Mouse (Mus musculus) gonadal fat pad, adult 2 months (tissue): Measurements from ENCODE around the gene Traip. TPM values are rescaled to one million over a fixed set of nuclear protein-coding genes. Genes with fewer than 3 reads are reported as not detected.

Experiments
- DNase-seq: peaks from one replicate; pipeline ENCODE4 v3.0.0-alpha.2; 2012; ENCODE audit warnings: low read depth
- polyA plus RNA-seq: library from polyadenylated mRNA; depleted of rRNA; stranded (reverse); fragments of >200 nt; gene quantifications from 2 replicates; pipeline ENCODE4 v1.2.3, GENCODE M21; 2012

Traip gene
- polyA plus RNA-seq, 1 experiment = 0.81 TPM

DNA sequence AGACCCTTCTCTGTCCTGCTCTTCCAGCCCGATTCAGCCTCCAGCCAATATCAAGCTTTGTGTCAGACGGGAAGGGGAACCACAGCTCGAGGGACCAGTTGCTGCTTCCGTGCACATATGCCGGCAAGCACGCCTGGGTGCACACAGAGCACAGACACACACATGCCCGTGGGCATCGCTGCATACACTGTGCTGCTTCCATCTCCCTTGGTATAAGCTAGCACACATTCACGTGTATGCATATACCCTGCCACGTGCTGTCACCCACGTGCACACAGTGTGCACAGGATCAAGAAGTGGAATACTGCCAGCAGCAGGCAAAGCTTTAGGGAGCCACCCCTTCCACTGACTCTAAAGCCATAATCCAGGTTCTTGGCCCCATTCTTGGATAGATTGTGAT, 15.8 kb upstream of the Traip start:
- no peak for DNase-seq

DNA sequence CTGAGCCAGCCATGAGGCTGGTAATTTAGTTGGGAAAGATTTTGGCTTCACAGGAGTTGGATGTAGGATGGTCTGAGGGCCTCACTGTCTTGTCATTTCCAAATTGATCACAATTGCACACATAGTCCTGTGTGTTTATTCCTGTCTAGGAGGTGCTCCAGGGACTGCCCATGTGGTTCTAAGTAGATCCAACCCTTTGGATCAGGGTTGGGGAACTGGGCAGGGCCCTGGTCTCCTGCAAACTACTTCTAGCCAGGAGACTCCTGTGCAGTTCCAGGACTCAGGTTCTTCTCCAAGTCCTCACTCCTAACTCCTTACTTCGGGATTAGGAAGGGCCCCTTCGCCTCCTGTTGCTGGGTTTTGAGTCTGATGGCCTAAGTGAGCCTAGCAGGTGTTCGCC, 14.6 kb upstream of the Traip start, which contains the start of gene Camkv:
Camkv (plus strand) TSS at position 301 of the 400 bp plus-strand sequence.
- no peak for DNase-seq

GRCm38 (mm10) chr9:107935790-107936214, 14.1 kb upstream of the Traip start:
- DNase-seq = no peak

DNA sequence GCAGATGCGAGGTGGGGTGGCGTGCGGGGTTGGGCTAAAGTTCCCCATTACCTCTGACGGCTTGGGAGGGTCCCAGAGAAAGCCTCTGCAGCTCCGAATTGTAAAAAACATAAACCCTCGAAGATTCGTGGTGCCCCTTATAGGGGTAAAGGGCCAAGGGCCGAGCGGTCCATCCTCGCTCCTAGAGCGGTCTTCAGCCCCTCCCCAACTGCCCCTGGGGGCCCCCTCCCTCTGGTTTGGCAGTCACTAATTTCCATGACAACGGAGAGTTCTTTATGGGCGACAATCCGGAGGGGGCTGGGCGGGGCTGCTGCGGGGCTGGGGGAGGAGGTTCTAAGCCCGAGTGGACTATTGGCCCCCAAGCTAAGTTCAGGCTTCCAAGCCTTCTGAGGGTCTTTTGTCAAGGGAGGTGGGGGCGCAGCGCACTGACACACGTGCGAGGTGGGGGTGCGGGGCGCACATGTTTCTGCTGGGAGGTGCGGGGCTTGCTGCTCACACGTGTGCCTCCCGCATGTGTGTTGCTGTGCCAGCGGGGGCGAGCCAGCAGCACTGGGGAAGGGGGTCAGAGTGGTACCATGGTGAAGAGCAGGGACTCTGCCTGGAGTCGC, 13.6 kb upstream of the Traip start:
- DNase-seq = no peak

- no peak for DNase-seq
Measured at GRCm38 (mm10) chr9:107936831-107937230, 13.1 kb upstream of the Traip start.

- DNase-seq = no peak
Measured at GRCm38 (mm10) chr9:107947241-107948194, 2.4 kb upstream of the Traip start.

- DNase-seq = no peak
Measured at GRCm38 (mm10) chr9:107949184-107949921, 583 bp upstream of the Traip start.

- DNase-seq = no peak
Measured at GRCm38 (mm10) chr9:107950460-107951355, 772 bp downstream of the Traip start.

- no peak for DNase-seq
Measured at GRCm38 (mm10) chr9:107955613-107956289, 5.8 kb downstream of the Traip start.

GRCm38 (mm10) chr9:107957141-107957540, 7.2 kb downstream of the Traip start:
- DNase-seq = no peak

GRCm38 (mm10) chr9:107959896-107960295, 10.0 kb downstream of the Traip start:
- DNase-seq = no peak

DNA sequence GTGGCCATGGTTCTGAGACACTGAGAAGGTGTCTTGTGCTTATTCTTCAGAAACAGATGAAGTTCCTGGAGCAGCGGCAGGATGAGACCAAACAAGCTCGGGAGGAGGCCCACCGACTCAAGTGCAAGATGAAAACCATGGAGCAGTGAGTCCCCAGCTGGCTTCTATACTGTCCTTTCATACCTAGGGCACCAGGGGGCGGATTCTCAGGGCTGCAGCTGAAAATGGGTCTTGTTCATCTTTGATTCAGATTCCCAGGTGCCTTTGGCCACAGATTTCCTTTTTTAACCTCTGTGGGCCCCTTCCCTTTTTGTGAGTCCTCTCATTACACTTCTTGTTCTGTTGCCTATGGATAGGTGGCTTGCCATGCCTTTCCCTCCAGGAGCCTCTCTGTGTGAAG, 11.0 kb downstream of the Traip start:
- DNase-seq = no peak

DNA sequence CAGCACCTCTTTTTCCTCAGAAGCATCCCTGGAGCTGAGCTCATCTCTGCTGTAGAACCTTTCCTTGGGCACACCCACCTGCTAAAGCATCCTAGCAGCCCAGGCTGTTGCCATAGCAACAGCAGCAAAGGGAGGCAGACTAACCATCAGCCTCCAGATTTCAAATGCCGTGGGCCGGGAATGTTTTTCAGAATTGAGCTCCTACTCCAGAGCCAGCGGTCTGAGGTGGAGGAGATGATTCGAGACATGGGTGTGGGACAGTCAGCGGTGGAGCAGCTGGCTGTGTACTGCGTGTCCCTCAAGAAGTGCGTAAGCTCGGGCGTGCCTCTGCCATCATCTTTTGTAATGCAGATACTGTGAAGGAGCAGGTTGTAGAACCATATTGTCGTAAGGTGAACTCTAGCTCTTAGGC, 11.4 kb downstream of the Traip start:
- no peak for DNase-seq

DNA sequence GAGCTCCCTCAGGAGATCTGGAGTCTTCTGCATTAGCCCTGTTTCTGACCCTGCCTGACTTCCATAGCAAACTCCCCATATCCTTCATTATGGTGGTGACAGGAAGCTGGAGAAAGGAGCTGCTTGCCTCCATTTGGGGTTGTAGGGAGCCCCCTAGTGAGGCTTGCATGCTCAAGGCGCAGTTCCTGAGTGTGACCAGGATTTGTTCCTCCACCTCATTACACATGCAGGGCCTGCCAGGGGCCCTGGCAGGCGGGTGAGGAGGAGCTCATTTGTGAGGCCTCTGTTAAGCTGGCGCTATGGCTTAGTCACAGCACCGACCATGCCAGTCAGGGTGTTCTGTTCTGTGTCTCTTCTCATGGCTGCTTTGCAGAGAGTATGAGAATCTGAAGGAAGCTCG, 11.9 kb downstream of the Traip start:
- DNase-seq = no peak

DNA sequence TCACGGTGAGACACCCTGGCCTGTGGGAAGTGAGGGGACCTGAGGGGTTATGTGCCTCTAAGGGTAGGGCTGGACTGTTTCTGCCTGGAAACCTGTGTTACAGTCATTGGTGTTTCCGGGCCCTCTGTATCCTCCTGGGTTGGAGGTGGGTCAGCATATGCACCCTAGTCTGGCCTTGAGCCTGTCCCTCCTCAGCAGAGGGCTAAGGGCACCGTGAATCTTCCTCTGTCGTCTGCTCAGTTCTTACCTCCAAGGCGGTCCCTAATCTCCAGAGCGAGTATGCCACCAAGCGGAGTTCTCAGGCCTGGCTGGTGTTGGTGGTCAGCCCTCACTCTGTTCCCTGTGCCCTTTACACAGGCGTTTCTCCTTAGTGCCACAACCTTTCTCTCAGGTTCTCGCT, 13.0 kb downstream of the Traip start:
- no peak for DNase-seq

GRCm38 (mm10) chr9:107963700-107964099, 13.8 kb downstream of the Traip start:
- no peak for DNase-seq

DNA sequence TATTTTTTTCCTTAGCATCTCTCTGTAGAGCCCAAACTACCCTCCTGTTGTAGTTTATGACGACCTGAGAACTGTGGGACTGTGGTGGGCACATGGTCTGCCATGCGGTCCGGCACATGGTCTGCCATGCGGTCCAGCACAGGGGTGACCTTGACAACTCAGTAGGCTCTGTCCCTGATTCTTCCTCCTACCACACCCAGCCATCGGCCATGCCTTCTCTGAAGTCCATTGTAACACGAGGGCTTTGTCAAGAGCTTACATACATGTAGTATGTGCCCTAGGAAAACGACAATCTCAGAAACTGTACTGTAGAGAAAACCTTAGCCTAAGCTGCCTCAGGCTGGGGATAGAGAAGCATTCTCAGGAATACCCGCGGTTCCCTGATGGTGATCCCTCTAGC, 14.7 kb downstream of the Traip start:
- DNase-seq = no peak

DNA sequence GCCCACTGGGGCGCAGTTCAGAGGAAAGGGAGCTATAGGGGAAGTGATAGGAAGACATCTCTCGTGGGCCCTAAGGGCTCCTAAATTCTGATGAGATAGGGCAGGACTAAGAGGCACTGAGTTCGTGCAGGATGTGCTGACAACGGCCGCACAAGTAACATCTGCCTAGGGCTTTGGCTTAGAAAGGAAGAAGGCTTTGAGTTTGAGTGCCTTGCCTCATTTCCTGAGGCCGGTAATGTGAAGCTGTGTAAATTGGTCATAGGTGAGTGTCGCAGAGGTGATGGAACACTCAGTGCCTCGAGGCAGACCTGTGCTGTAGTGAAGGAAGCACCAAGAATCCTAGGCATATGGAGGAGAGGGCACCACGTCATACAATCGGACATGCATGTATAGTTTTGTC, 16.7 kb downstream of the Traip start:
- DNase-seq = no peak

DNA sequence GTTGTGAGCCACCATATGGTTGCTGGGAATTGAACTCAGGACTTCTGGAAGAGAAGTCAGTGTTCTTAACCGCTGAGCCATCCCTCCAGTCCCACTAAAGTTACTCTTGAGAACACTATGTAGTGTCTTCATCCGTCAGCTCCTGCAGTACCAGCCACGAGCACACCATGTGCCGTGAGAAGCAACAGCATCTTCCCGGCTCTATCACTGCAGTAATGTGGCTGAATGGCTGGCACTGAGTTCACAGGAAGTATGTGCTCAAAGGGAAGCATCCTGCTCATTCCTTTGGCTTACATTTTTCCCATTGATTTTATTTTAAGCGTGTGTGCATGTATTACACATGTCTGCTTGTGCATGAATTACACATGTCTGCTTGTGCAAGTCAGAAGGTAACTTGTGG, 17.5 kb downstream of the Traip start:
- DNase-seq = no peak

- no peak for DNase-seq
Measured at GRCm38 (mm10) chr9:107968531-107968930, 18.6 kb downstream of the Traip start.

- no peak for DNase-seq
Measured at GRCm38 (mm10) chr9:107970311-107970710, 20.4 kb downstream of the Traip start.
